Mouse (Mus musculus): ENCODE data around the gene Rhbdd3. TPM values are rescaled to one million over a fixed set of nuclear protein-coding genes. Genes with fewer than 3 reads are reported as not detected.

The Rhbdd3 gene
- total and polyA plus RNA-seq, 3 experiments, result 21.2 to 34.4 (median 23.3) TPM

- Histone ChIP-seq H3K27me3 (ENCODE audit: control insufficient read depth, insufficient read depth, low read length) (no peaks in the 10 kb centered on the region), H3K79me2 (replicated peaks; ENCODE audit: control insufficient read depth, insufficient read depth, low read length) (no peaks in the 10 kb centered on the region), H3K9ac (ENCODE audit: low read depth, low read length) (no peak overlapping the region), H3K4me1 (ENCODE audit: control insufficient read depth, insufficient read depth, low read length) (peaks cover 17% of the 10 kb centered on the region), H3K27ac (no peak overlapping the region), H3K4me3 (no peak overlapping the region), H3K36me3 (ENCODE audit: control insufficient read depth, insufficient read depth, low read length) (no peaks in the 10 kb centered on the region)
- intact Hi-C loops (cut with DNase I), result no loop called here
- TF ChIP-seq CTCF (IDR thresholded peaks at IDR 0.05) (no peak), EP300 (IDR thresholded peaks at IDR 0.05; ENCODE audit: insufficient read depth, low read depth, low read length) (no peak), POLR2A (IDR thresholded peaks at IDR 0.05; ENCODE audit: insufficient read depth, low read depth, low read length) (no peak)
- WGBS, result 69% methylated on average over 13 of the region's 13 CpGs
- no peak for DNase-seq
These were observed 35.7 kb upstream of the Rhbdd3 start for GRCm38 (mm10) chr11:5062860-5063505.

DNA sequence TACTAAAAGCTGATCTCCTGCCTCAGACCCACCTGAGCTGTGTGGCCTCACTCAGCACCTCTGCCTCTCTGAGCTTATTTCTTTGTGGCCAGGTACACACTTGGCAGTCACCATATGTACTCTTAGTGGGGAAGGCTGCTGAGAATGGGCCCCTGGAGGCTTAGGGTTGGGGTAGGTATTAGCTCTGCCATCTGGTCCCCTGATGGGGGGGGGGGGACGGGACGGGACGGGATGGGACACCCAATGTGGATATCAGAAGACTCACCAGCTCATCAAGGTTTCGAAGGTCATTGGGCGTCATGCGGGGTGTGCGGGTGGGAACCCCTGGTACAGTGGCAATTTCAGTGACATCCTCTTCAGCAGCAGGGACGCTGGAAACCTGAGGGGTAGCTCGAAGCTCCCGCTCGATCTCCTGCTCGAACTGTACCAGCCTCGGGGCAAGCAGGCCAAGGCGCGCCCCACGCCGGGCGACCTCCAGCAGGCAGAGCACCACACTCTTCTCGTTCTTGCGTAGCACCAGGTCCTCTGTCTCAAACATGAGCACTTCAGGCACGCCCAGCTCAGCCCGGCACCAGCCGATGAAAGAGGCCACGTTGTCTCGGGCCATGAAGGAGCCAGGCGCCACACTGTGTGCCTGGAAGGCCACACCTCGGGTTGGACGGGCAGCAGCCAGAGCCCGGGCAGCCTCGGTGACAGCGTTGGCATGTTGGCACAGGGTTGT lies 35.0 kb upstream of the Rhbdd3 start:
- no peak for TF ChIP-seq CTCF (IDR thresholded peaks at IDR 0.05)
- no peak for TF ChIP-seq POLR2A (IDR thresholded peaks at IDR 0.05; ENCODE audit: insufficient read depth, low read depth, low read length)
- TF ChIP-seq EP300 (IDR thresholded peaks at IDR 0.05; ENCODE audit: insufficient read depth, low read depth, low read length), result no peak
- Histone ChIP-seq H3K9ac (ENCODE audit: low read depth, low read length) (peak overlapping the region; percentile 80), H3K4me1 (ENCODE audit: control insufficient read depth, insufficient read depth, low read length) (peaks cover 17% of the 10 kb centered on the region), H3K27ac (peak overlapping the region; percentile 82; the same call in 1 of the 2 replicates), H3K27me3 (ENCODE audit: control insufficient read depth, insufficient read depth, low read length) (no peaks in the 10 kb centered on the region), H3K79me2 (replicated peaks; ENCODE audit: control insufficient read depth, insufficient read depth, low read length) (no peaks in the 10 kb centered on the region), H3K36me3 (ENCODE audit: control insufficient read depth, insufficient read depth, low read length) (no peaks in the 10 kb centered on the region), H3K4me3 (peak overlapping the region; percentile 83)
- WGBS, result 65% methylated on average over 31 of the region's 31 CpGs
- intact Hi-C loops (cut with DNase I), result loop anchor here (2.0 kb wide), 2 partner anchors 35 to 77 kb away; partner anchors contain the start of genes Ap1b1, Ewsr1 and Rhbdd3
- DNase-seq, result no peak

GRCm38 (mm10) chr11:5064282-5065055 lies 34.3 kb upstream of the Rhbdd3 start:
- no peaks in the 10 kb centered on the region for H3K79me2 ChIP-seq (replicated peaks; ENCODE audit: control insufficient read depth, insufficient read depth, low read length)
- DNase-seq, result peak; percentile 41 to 50
- TF ChIP-seq CTCF (IDR thresholded peaks at IDR 0.05), result no peak
- no peak for TF ChIP-seq EP300 (IDR thresholded peaks at IDR 0.05; ENCODE audit: insufficient read depth, low read depth, low read length)
- no peak for TF ChIP-seq POLR2A (IDR thresholded peaks at IDR 0.05; ENCODE audit: insufficient read depth, low read depth, low read length)
- H3K27ac ChIP-seq, result peak overlapping the region; percentile 82
- H3K9ac ChIP-seq (ENCODE audit: low read depth, low read length), result peak overlapping the region; percentile 80
- H3K4me1 ChIP-seq (ENCODE audit: control insufficient read depth, insufficient read depth, low read length), result peaks cover 11% of the 10 kb centered on the region
- peak overlapping the region; percentile 83 for H3K4me3 ChIP-seq
- 15% methylated on average over 38 of the region's 38 CpGs for WGBS
- no peaks in the 10 kb centered on the region for H3K36me3 ChIP-seq (ENCODE audit: control insufficient read depth, insufficient read depth, low read length)
- H3K27me3 ChIP-seq (ENCODE audit: control insufficient read depth, insufficient read depth, low read length), result no peaks in the 10 kb centered on the region
- intact Hi-C loops (cut with DNase I), result loop anchor here (1.0 to 2.0 kb wide), 3 partner anchors 34 to 78 kb away; partner anchors contain the start of genes Ap1b1, Ewsr1 and Rhbdd3

DNA sequence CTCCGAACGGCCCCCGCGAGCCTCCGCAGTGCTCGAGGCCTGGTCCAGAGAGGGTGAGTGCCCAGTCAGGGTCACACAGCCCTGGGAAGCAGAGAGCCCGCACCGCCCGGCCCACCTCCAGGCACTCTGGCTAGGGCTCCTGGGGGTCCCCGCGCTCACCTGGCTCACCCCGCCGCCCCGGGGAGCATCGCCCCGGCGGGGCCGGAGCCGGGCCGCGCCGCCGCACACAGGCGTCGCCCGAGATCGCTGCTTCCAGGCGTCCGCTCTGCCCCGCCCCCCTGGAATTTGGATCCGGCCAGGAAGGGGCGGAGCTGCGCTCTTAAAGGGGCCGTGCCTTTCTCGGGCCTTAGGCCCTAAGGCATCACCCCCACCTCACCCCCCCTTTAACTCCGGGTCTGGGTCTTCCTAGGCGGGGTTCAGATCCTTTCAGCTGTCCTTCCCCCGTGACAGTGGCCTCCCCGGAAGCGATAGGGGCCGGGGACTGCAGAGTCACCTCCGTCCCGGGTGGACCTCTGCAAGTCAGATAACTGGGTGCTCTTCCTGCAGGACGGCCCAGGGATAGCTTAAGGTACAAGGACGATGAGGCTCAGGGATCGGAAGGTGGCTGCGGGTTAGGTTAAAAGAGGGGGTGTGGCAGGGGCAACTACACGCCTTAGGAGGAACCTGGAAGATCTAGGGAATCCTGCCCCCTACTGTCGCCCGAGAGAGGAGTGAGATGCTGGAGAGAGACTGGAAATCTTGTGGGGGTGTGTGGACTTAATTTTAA lies 33.5 kb upstream of the Rhbdd3 start, which contains the start of gene Gas2l1:
Gas2l1 (minus strand) TSS at position 272 of the 766 bp plus-strand sequence.
- intact Hi-C loops (cut with DNase I), result loop anchor here (1.0 to 2.0 kb wide), 3 partner anchors 34 to 78 kb away; partner anchors contain the start of genes Ap1b1, Ewsr1 and Rhbdd3
- H3K27me3 ChIP-seq (ENCODE audit: control insufficient read depth, insufficient read depth, low read length), result no peaks in the 10 kb centered on the region
- TF ChIP-seq POLR2A (IDR thresholded peaks at IDR 0.05; ENCODE audit: insufficient read depth, low read depth, low read length) (peak; percentile 45; the same call in 1 of the 2 replicates), CTCF (IDR thresholded peaks at IDR 0.05) (peak; percentile 82), EP300 (IDR thresholded peaks at IDR 0.05; ENCODE audit: insufficient read depth, low read depth, low read length) (peak; percentile 61; the same call in 1 of the 2 replicates)
- peak within 1 kb of the TSS; percentile 83 for H3K4me3 ChIP-seq
- under 1% methylated on average over 50 of the region's 50 CpGs for WGBS
- H3K79me2 ChIP-seq (replicated peaks; ENCODE audit: control insufficient read depth, insufficient read depth, low read length), result no peaks in the 10 kb centered on the region
- peak; percentile 93 to 98 for DNase-seq
- H3K27ac ChIP-seq, result peak within 1 kb of the TSS; percentile 82
- peak within 1 kb of the TSS; percentile 80 for H3K9ac ChIP-seq (ENCODE audit: low read depth, low read length)
- H3K4me1 ChIP-seq (ENCODE audit: control insufficient read depth, insufficient read depth, low read length), result peaks cover 7% of the 10 kb centered on the region
- no peaks in the 10 kb centered on the region for H3K36me3 ChIP-seq (ENCODE audit: control insufficient read depth, insufficient read depth, low read length)

- Histone ChIP-seq H3K27ac (no peak overlapping the region), H3K9ac (ENCODE audit: low read depth, low read length) (no peak overlapping the region), H3K36me3 (ENCODE audit: control insufficient read depth, insufficient read depth, low read length) (no peaks in the 10 kb centered on the region), H3K4me3 (no peak overlapping the region), H3K4me1 (ENCODE audit: control insufficient read depth, insufficient read depth, low read length) (peaks cover 7% of the 10 kb centered on the region), H3K79me2 (replicated peaks; ENCODE audit: control insufficient read depth, insufficient read depth, low read length) (no peaks in the 10 kb centered on the region), H3K27me3 (ENCODE audit: control insufficient read depth, insufficient read depth, low read length) (no peaks in the 10 kb centered on the region)
- intact Hi-C loops (cut with DNase I), result no loop called here
- TF ChIP-seq POLR2A (IDR thresholded peaks at IDR 0.05; ENCODE audit: insufficient read depth, low read depth, low read length), result no peak
- no peak for TF ChIP-seq CTCF (IDR thresholded peaks at IDR 0.05)
- TF ChIP-seq EP300 (IDR thresholded peaks at IDR 0.05; ENCODE audit: insufficient read depth, low read depth, low read length), result no peak
- DNase-seq, result no peak
These were observed 31.7 kb upstream of the Rhbdd3 start for GRCm38 (mm10) chr11:5067063-5067462.

Measured in heart, adult 2 months (tissue).